Mouse (Mus musculus) kidney, adult 2 months (tissue): ENCODE results near the gene Six3.

Source experiments
- CTCF ChIP-seq: fragments of 200-500 bp; conservative IDR thresholded peaks from 2 replicates; pipeline ENCODE4 v1.5.1; 2011; ENCODE audit warnings: low read depth, mild to moderate bottlenecking, control low read depth, low read length, moderate library complexity, mixed read lengths; ENCODE audit not compliant: insufficient read depth, insufficient read length
- POLR2A ChIP-seq: fragments of 200-500 bp; IDR thresholded peaks from one replicate; pipeline ENCODE4 v1.6.1; 2011; ENCODE audit warnings: low read depth, low read length, control low read depth

DNA sequence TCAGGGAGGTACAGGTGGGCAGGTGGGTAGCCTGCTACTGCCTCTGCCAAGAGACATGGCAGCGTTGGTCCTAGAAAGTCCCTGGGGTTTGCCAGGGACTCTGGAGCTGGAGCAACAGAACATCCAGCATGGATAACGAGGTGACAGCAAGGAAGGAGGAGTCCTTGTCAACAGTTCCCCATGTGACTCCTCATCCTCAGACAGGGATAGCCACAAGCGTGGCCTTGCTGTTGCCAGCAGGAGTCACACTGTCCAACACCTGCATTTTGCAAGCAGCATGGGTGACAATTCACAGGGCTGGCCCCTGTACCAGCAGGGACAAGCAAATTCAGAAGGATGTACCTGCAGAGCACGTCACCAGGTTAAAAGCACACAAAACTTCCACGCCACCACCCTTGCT lies 35.1 kb upstream of the Six3 start:
- TF ChIP-seq POLR2A, result no peak
- TF ChIP-seq CTCF, result no peak
